Mouse (Mus musculus) adrenal gland, postnatal 36 days (tissue): Measurements from ENCODE around the gene Epb41. TPM values are rescaled to one million over a fixed set of nuclear protein-coding genes. Genes with fewer than 3 reads are reported as not detected.
A peak's percentile ranks its signal among the peaks of the same experiment; 100 is the strongest.

Experiments used
- DNase-seq, 2 experiments: peaks; one replicate each; pipeline ENCODE4 v3.0.0; 2021; ENCODE audit warnings: mixed read lengths in 1 of 2
- total RNA-seq, 2 experiments: library from RNA; stranded (reverse); gene quantifications; 2 replicates each; pipeline ENCODE4 v1.2.3; 2021

Gene Epb41
- total RNA-seq, 2 experiments from 2014 or later = 45.8 to 63.6 TPM

DNA sequence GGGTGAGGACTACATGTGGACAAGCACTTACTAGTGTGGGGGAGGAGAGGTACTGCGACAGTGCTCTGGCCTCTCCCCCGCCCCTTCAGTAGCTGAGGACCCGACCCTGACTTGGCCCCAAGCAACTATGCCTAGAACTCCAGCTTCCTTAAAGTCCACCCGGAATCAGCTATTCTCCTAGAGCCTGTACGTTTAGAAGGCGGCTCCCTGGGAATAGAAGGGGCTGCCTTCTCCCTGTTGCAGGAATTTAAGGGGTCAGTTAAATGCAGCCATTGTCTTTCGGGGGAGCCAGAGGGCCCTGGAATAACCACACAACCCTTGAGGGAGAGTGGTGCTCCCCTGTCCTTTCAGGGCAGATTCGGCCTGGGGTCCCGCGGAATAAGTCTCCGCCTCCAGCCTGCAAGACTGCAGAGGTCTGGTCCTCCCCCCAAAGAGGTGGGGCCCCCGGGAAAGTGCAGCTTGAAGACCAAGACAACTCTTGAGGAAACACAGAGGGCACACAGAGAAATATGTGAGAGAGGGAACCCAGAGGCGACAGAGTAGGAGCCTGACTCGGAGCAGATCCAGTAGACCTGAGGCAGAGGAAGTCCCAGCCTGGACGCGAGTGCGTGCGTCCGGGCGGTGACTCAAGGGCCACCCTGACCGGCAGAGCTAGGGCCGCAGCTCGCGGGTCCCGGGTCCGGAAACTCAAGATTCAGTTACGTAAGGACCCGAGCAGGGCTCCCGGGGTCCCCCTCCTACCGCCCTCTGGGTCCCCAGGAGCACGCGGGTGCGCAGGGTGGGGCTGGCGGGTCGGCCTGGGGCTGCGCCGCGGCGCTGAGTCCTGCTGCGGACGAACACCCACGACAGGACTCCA lies 816 bp downstream of the Epb41 start, which contains the start of gene Gm10300:
Gm10300 (plus strand) TSS at position 621 of the 856 bp plus-strand sequence.
- DNase-seq = peak; percentile 68 to 72

DNA sequence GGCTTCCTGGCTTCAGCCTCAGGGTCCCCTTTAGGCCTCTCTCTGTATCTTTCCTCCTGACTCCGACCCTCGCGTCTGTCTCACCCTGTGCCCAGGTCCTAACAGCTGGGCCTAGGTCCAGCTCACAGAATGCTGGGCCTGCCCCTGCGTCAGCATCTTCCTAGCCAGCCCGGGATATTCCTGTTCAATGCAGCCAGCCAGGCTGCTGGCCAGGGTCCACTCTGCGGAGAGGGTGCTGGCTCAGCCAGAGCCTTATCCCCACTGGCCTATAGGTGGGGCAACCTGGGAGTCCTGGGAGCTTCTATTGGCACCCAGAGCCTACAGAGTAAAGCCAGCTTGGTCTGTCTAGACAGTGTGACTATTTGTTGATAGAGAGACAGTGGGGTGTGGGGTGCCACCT lies 2.2 kb downstream of the Epb41 start:
- DNase-seq = peak in 1 of 2 experiments; percentile 37

DNA sequence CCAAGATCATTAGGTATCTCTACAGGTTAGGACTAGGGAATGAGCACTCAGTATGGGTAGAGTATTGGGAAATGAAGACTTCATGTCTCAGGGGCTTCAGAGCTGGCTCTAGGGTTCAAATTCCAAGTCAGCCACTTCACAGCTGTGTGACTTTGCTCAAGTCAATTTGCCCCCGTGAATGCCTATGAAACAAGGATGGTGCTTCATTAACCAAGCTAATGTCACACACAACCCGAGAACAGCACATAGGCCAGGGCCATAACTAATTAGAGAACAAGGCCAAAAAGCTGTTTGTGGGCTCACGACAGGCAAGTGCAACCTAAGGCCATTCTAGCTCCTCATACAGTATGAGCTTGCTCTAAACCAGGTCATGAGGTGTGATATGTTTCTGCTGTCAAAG lies 3.0 kb downstream of the Epb41 start:
- DNase-seq = no peak

DNA sequence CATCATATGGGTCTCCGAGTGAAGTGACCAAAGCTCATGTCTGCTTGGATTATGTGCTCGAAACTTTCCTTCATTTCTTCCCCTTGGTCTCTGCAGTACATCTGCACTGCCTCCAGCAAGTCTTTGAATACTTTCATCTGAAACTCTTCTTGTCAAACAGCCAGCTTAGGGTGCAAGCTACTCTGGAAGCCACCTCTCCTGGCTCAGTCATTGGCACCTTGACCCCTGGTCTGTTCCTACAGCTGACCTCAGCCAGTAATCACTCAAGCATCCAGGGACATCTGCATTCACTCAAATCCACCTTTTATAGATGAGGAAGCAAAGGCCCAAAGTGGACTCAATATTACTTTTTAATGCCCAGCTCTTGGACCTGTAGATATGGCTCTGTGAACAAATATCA lies 3.4 kb downstream of the Epb41 start:
- no peak for DNase-seq

DNA sequence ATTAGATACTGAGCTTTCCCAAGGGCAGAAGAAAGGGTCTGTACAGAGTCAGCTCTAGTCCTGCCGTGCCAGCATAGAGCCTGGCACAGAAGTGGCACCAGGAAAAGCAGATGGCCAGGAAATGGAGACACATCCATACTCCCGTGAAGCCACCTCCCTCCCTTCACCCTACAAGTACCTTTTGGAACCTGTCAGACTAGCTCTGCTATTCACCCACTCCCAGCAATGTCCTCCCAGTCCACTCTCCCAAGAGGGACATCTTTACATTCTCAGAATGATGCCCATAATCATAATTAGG lies 7.2 kb downstream of the Epb41 start:
- DNase-seq = no peak

DNA sequence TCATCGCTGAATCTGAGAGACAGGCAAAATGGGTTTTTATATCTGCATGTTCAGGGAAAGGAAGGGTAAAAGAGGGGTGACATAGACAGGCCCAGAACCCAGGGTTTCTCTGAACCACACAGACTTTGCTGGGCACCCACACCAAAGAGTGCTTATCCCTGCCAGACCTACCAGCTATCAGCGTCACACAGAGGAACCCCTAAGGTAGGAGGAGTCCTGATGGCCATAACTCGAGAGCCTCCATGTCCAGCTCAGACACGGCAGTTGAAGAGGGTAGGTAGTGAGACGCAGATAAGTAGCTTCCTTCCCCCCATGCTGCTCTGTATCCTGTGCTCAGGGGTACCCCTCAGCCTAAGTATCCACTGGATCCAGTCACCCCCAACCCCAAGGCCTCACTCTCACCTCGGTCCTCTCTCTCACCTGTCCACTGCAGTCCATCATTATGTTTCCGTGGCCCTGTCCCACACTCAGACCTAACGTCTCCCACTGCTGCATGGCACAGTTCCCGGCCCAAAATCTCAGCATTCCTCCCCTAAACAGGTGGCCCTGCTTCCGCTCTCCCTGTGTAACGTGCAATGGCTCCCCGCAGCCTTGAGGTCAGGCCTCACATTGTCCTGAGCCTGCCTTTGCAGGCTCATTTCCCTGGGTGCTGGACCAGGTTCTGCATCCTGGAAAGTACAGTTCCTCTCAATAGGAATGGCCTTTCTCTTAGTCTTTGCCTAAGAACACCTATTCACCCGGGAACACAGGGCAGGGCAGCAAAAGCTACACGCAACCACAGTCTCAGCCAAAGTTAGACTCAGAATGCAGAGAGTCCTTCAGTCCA lies 7.8 kb downstream of the Epb41 start:
- DNase-seq = no peak

DNA sequence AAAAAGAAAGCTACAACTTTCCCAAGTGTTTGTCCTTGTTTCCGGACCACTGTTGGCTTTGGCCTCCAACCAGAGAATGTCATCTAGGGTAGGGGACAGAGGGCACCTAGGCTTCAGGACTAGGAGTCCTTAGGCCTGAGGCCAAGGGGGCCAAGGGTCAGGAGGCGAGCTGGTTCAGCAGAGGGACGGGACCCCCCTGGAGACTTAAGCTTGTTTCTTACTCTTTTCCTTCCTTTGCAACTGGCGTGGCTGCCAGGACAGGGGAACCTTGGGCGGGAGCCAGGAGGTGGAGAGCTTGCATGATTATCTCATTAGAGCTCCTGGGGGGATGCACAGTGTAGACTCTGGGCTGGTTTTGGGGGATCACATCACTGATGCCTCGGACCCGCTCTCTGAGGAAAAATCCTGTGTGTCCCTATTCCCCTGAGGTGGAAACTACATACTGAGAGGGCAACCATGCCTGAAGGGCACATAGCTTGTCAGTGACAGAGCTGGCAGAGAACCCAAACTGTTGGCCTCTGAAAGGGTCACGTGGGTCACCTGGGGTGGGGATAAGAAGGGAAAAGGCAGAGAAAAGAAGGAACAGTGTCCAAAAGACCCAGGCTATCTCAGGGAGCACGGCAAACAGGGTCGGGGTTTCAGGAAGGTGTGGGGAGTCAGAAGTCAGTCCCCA lies 8.9 kb downstream of the Epb41 start:
- peak; percentile 77 to 84 for DNase-seq

DNA sequence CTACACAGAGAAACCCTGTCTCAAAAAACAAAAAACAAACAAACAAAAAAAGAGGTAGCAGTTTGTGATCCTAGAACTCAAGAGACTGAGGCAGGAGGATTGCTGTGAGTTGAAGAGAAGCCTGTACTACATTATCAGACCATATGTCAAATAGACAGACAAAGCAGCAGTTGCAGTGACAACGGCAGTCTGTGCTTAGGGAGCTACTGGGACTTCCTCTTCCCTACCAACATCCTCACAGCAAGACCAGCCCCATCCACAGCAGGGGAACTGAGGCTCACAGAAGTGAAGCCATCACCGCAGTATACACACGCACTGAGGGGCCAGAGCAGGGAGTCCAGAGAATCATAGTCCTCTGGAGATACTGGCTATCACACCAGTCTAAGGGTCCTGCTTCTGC lies 9.5 kb downstream of the Epb41 start:
- DNase-seq = no peak

DNA sequence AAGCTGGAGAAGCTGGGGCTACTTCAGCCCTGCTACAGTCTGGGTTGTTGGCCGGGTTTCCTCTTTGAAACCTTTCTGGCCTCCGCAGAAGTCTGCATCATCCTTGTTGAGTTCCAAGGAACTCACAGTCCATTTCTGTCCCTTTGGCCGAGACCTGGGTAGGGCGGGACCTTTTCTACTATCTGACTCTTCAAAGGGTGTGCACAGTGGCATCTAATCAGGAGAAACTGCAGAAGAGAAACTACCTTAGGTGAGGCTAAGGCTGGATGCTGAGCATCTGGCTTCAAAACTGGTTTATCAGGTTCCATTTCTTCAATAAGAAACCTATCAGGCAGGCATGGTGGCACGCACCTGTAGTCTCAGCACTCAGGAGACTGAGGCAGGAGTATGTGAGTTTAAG lies 10.6 kb downstream of the Epb41 start:
- no peak for DNase-seq

DNA sequence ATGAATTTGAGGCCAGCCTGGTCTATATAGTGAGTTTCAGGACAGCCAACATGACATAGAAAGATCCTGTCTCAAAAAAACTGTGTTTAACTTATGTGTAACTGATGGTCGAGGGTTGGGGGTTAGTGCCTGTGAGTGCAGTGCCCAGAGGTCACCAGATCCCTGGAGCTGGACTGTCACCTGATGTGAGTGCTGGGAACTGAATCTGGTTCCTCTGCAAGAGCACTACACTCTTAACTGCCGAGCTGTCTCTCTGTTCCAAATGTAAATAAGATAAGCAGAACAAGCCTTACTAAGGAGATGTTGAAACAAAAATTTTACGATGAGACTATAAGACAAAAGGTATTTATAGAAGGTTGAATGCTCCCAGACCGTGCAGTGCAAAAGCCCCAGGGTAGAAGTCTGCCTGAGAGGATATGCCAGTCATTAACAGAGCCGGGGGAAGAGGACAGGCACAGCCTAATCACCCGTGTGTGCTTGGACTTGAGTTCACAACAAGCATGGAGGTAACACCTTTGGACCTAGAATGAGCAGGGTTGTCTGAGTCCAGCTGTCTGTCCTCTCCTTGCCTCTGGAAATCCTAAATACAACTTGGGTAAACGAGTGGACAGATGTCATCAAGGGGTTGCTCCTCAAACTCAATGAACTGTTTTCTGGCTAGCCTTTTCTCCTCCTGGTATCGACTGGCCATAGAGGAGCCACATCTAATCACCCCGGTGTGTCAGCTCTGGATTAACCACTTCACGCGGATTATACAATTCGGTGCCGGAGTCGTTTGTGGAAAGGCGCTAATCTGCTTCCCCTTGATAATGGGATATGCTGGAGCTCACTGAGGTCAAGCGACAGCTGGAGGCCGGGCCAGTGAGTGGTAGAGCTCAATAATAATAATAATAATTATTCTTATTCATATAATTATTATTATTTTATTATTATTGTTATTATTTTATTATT lies 11.9 kb downstream of the Epb41 start:
- DNase-seq = no peak

DNA sequence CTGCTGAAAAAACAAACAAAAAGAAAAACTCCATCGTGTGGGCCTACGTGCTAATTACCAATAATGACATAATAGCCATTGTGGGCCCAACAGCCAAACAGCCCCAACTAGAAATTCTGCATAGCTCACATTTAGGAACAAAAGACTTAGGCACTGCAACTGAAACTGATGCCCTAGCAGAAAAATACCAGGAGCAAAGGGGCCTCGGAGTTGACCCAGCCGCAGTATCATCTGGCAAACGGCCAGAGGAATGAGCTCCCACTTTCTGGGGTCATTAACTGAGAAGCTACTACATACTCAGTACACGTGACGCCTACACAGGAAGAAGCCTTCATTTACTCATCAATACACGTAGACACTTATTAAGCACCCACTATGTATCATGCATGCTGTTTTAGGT lies 12.8 kb downstream of the Epb41 start:
- DNase-seq = no peak

DNA sequence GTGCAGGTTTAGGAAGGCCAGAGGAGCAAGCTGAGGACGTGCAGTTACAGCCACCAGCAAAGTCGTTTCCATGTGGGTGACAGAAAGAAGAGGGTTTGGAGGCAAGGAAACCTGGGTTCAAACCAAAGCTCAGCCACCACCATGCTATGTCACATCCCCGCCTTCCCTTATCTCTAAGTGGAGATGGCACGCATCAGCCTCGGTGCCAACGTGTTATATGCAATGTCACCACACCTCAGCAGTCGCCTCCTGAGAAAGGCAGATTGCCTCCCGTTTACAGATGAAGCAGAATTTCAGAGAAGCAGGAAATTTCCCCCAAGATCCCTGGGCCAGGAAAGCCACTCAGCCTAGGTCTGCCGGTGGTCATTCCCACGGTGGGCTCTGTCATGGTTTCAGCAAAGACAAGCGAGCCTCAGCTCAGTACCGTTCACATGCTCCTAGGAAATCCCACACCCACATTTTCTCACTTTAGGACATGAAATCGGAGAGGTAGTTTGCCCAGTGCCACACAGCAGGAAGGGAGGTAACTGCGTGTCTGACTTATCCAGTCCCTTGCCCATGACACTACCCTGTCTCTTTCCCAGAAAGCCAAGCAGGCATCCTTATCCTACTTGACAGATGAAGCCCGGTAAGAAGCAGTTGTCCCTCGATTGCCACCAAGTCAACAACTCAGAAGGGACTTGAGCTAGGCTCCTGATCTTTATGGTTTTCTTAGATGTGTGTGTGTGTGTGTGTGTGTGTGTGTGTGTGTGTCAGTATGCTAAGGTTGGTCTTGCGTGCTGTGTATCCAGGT lies 14.9 kb downstream of the Epb41 start:
- no peak for DNase-seq

DNA sequence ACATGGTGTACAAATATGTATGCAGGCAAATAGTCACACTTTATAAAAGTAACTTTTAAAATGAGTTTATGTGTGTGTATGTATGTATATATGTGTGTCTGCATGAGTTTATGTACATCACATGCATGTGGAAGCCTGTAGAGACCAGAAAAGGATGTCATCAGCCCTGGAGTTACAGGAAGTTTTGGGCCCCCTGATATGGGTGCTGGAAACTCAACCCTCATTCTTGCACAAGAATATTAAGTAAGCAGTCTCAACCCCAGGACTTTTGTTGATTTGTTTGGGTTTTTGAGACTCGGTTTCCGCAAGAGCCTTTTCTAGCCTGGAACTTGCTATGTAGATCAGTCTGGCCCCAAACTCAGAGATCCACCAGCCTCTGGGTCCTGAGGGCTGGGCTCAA lies 15.6 kb downstream of the Epb41 start:
- no peak for DNase-seq

DNA sequence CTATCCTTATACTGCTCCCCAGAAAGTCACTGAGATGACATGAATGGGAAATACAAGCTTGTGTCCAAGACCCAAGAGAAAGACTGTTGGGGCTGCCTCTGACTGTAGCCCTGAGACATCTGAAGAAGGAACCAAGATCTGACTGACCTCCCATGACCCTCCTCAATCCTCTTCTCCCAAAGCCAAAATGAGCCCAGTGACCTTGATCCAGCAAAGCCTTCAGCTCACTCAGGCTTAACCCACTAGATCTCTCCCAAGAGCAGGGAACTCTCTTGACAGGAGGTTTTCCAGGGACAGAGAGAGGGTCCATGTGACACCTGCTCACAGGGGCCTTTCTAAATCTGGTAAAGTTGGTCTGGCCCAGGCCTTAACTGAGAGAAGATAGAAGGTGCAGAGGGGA lies 17.8 kb downstream of the Epb41 start:
- no peak for DNase-seq

DNA sequence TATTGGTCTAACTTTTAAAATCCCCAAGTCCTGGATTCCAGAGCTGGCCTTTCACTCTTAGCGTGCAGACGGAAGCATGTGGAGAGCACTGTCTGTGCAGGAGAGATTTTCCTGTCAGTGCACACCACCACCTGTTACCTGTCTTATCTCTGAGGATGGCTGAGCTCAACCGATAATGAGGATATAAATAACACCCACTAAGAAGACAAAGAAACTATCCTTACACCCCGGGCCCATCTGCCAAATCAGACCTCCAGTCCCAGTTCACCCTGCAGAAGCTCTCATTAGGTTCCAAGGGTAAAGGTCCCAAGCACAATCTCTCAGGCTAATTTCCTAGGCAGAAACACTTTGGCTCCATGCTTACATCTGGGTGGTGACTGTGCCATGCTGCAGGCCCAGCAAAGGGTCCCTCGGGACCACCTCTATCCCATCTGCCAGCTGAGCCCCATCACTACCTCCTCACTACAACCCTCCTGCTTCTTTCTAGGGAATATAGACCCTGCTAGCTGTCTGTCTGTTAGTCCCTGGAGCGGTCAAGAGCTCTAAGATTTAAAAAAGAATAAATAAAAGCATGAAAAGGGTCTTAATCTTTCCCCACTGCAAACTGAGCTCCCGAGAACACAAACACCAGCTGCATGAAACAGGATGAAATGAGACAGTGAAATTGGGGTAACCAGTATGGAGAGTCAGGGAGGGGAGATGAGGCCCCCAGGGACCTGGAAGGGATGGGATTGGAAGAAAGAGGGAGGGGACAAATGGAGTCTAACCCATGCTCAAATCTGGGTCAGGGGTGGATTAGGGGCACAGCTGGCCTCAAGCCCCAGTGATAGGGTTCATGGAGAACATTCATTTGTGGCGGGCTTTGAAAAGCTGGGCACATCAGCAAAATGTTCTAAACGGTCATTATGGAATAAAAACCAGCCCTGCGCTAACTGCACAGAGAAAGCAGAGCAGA lies 23.5 kb downstream of the Epb41 start:
- no peak for DNase-seq

DNA sequence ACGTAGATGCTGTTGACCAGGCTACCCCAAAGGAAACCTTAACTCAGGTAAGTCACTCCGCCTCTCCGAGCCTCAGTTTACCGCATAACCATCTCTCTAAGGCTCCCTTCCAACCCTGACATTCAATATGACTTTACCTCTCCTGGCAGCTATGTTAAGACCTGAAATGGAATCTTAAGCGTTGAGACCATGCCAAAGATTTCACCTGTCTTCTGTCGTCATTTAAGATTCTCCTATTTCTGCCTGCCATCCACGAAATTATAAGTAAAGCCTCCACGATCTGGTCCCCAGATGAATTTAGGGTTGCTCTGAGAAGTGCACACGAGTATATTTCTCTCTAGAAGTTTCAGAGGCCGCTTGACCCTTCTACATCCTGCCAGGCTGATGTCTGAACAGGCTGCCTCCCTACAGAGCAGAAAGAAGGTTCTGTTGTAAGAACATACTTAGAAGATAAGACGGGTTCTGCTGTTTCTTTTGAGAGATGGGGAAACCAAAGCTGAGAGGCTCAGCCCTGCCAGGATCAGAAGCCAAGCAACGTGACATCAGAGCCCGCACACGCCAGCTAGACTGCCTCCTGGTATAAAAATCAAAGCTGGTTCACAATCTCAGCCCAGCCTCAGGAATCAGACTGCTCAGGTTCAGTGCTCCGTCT lies 25.4 kb downstream of the Epb41 start:
- DNase-seq = no peak

DNA sequence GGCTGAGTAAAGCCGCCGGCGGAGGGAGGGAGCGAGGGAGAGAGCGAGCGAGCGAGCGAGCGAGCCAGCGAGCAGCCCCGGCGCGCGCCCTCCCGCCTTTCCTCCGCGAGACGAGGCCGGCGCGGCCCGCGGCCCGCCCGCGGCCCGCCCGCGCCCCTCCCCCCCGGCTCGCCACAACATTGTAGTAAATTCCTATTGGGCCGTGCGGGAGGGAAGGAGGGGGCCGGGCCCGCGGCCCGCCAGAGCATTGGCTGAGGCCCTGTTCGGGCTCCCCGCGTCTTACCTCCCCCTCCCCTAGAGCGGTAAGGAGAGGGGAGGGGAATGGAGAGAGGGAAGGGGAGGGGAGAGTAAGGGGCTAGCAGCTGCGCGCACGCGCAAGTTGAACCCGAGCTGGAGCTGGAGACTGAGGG lies 26.1 kb downstream of the Epb41 start:
- peak; percentile 90 to 94 for DNase-seq

DNA sequence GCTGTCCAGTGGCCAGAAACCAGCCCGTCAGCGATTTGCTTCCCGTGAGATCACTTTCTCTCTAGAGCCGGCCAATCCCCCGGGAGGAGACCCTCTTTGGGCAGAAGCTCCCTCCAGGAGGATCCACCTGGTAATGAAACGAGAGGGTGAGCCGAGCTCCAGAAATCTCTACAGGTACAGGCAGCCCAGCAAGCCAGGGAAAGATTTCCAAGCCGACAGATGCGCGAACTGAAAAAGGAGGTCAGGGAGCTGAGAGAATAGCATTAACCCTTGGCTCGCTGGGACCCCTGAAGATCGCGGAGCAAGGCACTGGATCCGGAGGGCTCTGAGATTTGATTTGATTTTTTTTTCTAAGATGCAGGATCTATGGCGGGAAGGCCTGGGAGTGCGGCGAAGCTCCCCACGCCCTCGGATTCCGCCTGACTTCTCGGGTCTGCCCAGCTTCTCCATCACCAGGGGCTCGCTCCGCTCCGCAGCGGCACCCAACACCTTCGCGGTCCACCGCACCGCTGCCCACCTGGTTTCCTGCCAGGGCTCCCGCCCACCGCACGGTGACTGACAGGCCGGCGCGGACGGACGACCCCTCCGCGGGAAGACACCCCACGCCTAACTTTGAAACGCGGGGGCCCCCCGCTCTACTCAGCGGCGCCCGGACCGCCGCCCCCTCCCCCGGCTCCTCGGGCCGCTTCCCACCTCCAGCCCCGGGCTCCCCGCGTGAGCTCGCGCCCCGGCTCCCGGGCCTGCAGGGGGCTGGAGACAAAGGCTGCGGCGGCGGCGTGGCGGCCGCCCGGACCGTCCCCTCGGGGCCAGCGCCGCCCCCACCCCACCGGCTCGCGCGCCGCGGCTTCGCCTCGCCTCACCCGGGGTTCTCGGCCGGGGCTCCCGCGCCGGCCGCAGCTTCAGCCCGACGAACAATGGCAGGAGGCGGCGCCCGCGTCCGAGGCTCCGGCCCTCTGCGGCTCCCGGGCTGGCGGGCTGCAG lies 26.8 kb downstream of the Epb41 start:
- DNase-seq = peak; percentile 35 to 55
